Mouse (Mus musculus): Measurements from ENCODE around the gene Slc17a5. TPM values are rescaled to one million over a fixed set of nuclear protein-coding genes. Genes with fewer than 3 reads are reported as not detected.

Slc17a5 gene
- polyA plus RNA-seq, 1 experiment from 2014 or later = 8.5 TPM

GRCm38 (mm10) chr9:78601046-78601730, 13.3 kb upstream of the Slc17a5 start:
- ATAC-seq (replicated peaks; ENCODE audit: low FRiP score) = no peak
- no peak overlapping the region for H3K4me2 ChIP-seq
- no peak overlapping the region for H3K9ac ChIP-seq (ENCODE audit: low read depth, low read length)
- no peaks in the 10 kb centered on the region for H3K36me3 ChIP-seq (ENCODE audit: control insufficient read depth, insufficient read depth, low read length)
- H3K4me3 ChIP-seq (ENCODE audit: low read depth, low read length) = no peak overlapping the region
- no peaks in the 10 kb centered on the region for H3K4me1 ChIP-seq (replicated peaks; ENCODE audit: control insufficient read depth, insufficient read depth, low read length)
- DNase-seq (ENCODE audit: low spot score) = no peak
- no peaks in the 10 kb centered on the region for H3K9me3 ChIP-seq (ENCODE audit: control insufficient read depth, low read length)
- WGBS = 52% methylated on average over 4 of the region's 4 CpGs
- H3K27me3 ChIP-seq (replicated peaks; ENCODE audit: control insufficient read depth, insufficient read depth, low read length) = no peaks in the 10 kb centered on the region
- H3K27ac ChIP-seq (ENCODE audit: low read depth, low read length) = no peak overlapping the region

GRCm38 (mm10) chr9:78599927-78600326, 12.1 kb upstream of the Slc17a5 start:
- 80% methylated on average over 5 of the region's 5 CpGs for WGBS
- no peak for ATAC-seq (replicated peaks; ENCODE audit: low FRiP score)

DNA sequence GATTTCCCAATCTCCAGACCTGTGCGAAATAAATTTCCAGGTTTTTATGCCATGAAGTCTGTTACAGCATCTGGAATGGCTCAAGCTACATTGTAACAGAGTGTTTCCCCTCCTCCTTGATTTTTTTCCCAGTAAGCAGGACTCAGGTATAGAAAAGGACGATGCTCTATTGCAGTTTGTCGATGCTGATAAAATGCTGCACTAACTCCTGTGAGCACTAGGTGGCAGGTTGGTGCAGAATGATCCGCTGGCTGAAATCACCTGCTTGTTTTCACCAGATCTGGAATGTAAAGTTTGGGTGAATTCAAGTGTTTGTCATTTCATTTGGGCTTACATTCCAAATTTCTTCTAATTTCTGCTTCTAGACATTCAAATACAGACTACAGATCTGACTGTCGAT, 9.0 kb upstream of the Slc17a5 start:
- Histone ChIP-seq H3K27me3 (replicated peaks; ENCODE audit: control insufficient read depth, insufficient read depth, low read length) (no peaks in the 10 kb centered on the region), H3K9me3 (ENCODE audit: control insufficient read depth, low read length) (no peaks in the 10 kb centered on the region), H3K36me3 (ENCODE audit: control insufficient read depth, insufficient read depth, low read length) (no peaks in the 10 kb centered on the region), H3K27ac (ENCODE audit: low read depth, low read length) (no peak overlapping the region), H3K4me2 (no peak overlapping the region), H3K4me3 (ENCODE audit: low read depth, low read length) (no peak overlapping the region), H3K9ac (ENCODE audit: low read depth, low read length) (no peak overlapping the region), H3K4me1 (replicated peaks; ENCODE audit: control insufficient read depth, insufficient read depth, low read length) (no peaks in the 10 kb centered on the region)
- DNase-seq (ENCODE audit: low spot score) (no peak), ATAC-seq (replicated peaks; ENCODE audit: low FRiP score) (no peak)
- 7% methylated on average over 5 of the region's 5 CpGs for whole genome bisulfite sequencing

More at GRCm38 (mm10) chr9:78599927-78600326, 12.1 kb upstream of the Slc17a5 start:
- Histone ChIP-seq H3K9me3 (ENCODE audit: control insufficient read depth, low read length) (no peaks in the 10 kb centered on the region), H3K27me3 (replicated peaks; ENCODE audit: control insufficient read depth, insufficient read depth, low read length) (no peaks in the 10 kb centered on the region), H3K36me3 (ENCODE audit: control insufficient read depth, insufficient read depth, low read length) (no peaks in the 10 kb centered on the region), H3K4me1 (replicated peaks; ENCODE audit: control insufficient read depth, insufficient read depth, low read length) (no peaks in the 10 kb centered on the region), H3K4me3 (ENCODE audit: low read depth, low read length) (no peak overlapping the region), H3K4me2 (no peak overlapping the region), H3K27ac (ENCODE audit: low read depth, low read length) (no peak overlapping the region), H3K9ac (ENCODE audit: low read depth, low read length) (no peak overlapping the region)
- no peak for DNase-seq (ENCODE audit: low spot score)

- Histone ChIP-seq H3K9me3 (ENCODE audit: control insufficient read depth, low read length) (no peaks in the 10 kb centered on the region), H3K9ac (ENCODE audit: low read depth, low read length) (no peak overlapping the region), H3K27me3 (replicated peaks; ENCODE audit: control insufficient read depth, insufficient read depth, low read length) (no peaks in the 10 kb centered on the region), H3K4me3 (ENCODE audit: low read depth, low read length) (no peak overlapping the region), H3K4me1 (replicated peaks; ENCODE audit: control insufficient read depth, insufficient read depth, low read length) (no peaks in the 10 kb centered on the region), H3K4me2 (no peak overlapping the region), H3K27ac (ENCODE audit: low read depth, low read length) (no peak overlapping the region), H3K36me3 (ENCODE audit: control insufficient read depth, insufficient read depth, low read length) (no peaks in the 10 kb centered on the region)
- DNase-seq (ENCODE audit: low spot score) (no peak), ATAC-seq (replicated peaks; ENCODE audit: low FRiP score) (no peak)
- WGBS = 82% methylated on average over 18 of the region's 18 CpGs
Observed at GRCm38 (mm10) chr9:78595769-78596555, 8.1 kb upstream of the Slc17a5 start.

DNA sequence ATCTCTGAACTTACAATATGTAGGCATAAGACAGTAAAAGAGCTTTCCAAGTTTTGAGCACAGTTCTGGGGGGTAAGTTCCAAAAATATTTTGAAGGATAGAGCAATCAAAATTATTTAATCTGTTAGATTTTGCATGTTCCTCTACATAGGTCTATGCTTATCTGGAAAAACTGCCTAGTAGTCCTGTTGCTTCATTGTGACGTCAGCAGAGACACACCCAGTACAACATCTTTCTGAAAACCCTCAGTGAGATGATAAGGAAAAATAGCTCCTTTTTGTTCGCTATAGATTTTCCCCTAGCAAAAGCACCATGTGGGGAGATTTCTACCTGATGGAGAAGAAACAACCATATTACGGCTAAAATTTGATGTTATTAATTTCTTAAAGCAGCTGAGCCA, 7.4 kb upstream of the Slc17a5 start:
- no peak for DNase-seq (ENCODE audit: low spot score)

GRCm38 (mm10) chr9:78590471-78590870, 2.6 kb upstream of the Slc17a5 start:
- Histone ChIP-seq H3K36me3 (ENCODE audit: control insufficient read depth, insufficient read depth, low read length) (no peaks in the 10 kb centered on the region), H3K4me1 (replicated peaks; ENCODE audit: control insufficient read depth, insufficient read depth, low read length) (peaks cover 7% of the 10 kb centered on the region; the same call in 1 of the 2 replicates), H3K9me3 (ENCODE audit: control insufficient read depth, low read length) (no peaks in the 10 kb centered on the region), H3K27me3 (replicated peaks; ENCODE audit: control insufficient read depth, insufficient read depth, low read length) (no peaks in the 10 kb centered on the region), H3K27ac (ENCODE audit: low read depth, low read length) (no peak overlapping the region), H3K4me3 (ENCODE audit: low read depth, low read length) (no peak overlapping the region), H3K4me2 (no peak overlapping the region), H3K9ac (ENCODE audit: low read depth, low read length) (no peak overlapping the region)
- ATAC-seq (replicated peaks; ENCODE audit: low FRiP score) (no peak), DNase-seq (ENCODE audit: low spot score) (no peak)
- 83% methylated on average over 2 of the region's 2 CpGs for WGBS

More for the DNA sequence above, 7.4 kb upstream of the Slc17a5 start:
- H3K27me3 ChIP-seq (replicated peaks; ENCODE audit: control insufficient read depth, insufficient read depth, low read length) = no peaks in the 10 kb centered on the region
- no peak overlapping the region for H3K4me3 ChIP-seq (ENCODE audit: low read depth, low read length)
- H3K27ac ChIP-seq (ENCODE audit: low read depth, low read length) = no peak overlapping the region
- no peak for ATAC-seq (replicated peaks; ENCODE audit: low FRiP score)
- H3K4me2 ChIP-seq = no peak overlapping the region
- no peak overlapping the region for H3K9ac ChIP-seq (ENCODE audit: low read depth, low read length)
- no peaks in the 10 kb centered on the region for H3K9me3 ChIP-seq (ENCODE audit: control insufficient read depth, low read length)
- H3K36me3 ChIP-seq (ENCODE audit: control insufficient read depth, insufficient read depth, low read length) = no peaks in the 10 kb centered on the region
- WGBS = 68% methylated on average over 3 of the region's 3 CpGs
- no peaks in the 10 kb centered on the region for H3K4me1 ChIP-seq (replicated peaks; ENCODE audit: control insufficient read depth, insufficient read depth, low read length)

DNA sequence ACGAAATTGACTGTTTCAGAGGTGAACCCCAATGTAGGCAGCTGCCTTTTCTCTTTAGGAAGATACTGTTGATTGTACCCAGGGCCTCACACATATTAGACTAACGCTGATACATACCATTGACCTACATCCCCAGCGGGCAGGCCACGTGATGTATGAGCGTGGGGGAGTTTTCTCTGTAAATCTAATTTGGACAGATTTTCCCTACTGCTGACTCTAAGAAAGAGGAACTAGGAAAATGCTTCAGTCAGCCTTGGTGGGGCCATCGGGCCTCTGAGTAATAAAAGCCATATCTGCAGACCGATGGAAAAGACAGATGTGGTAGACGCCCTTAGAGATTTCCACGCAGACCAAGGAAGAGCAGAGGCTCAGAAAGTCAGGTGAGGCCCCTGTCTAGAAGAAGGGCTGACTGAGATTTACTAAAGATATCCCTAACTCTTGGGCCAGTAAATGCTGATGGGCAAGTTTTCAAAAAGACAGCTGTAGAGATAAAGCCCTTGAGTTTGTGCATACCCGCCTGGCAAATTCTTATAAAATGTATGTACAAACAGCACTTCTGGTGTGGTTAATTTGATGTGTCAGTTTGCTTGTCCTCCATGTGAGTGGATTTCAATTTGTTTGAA, 681 bp upstream of the Slc17a5 start:
- Histone ChIP-seq H3K36me3 (ENCODE audit: control insufficient read depth, insufficient read depth, low read length) (no peaks in the 10 kb centered on the region), H3K9me3 (ENCODE audit: control insufficient read depth, low read length) (no peaks in the 10 kb centered on the region), H3K27me3 (replicated peaks; ENCODE audit: control insufficient read depth, insufficient read depth, low read length) (no peaks in the 10 kb centered on the region), H3K9ac (ENCODE audit: low read depth, low read length) (0 out of 2 replicates have a peak overlapping the region, but pooled peaks have one; percentile 15), H3K27ac (ENCODE audit: low read depth, low read length) (no peak overlapping the region), H3K4me3 (ENCODE audit: low read depth, low read length) (peak overlapping the region; percentile 77), H3K4me1 (replicated peaks; ENCODE audit: control insufficient read depth, insufficient read depth, low read length) (peaks cover 10% of the 10 kb centered on the region; the same call in 1 of the 2 replicates), H3K4me2 (peak overlapping the region; percentile 65)
- 41% methylated on average over 10 of the region's 10 CpGs for WGBS
- DNase-seq (ENCODE audit: low spot score) (no peak), ATAC-seq (replicated peaks; ENCODE audit: low FRiP score) (peak; percentile 13; the same call in 1 of the 2 replicates)

DNA sequence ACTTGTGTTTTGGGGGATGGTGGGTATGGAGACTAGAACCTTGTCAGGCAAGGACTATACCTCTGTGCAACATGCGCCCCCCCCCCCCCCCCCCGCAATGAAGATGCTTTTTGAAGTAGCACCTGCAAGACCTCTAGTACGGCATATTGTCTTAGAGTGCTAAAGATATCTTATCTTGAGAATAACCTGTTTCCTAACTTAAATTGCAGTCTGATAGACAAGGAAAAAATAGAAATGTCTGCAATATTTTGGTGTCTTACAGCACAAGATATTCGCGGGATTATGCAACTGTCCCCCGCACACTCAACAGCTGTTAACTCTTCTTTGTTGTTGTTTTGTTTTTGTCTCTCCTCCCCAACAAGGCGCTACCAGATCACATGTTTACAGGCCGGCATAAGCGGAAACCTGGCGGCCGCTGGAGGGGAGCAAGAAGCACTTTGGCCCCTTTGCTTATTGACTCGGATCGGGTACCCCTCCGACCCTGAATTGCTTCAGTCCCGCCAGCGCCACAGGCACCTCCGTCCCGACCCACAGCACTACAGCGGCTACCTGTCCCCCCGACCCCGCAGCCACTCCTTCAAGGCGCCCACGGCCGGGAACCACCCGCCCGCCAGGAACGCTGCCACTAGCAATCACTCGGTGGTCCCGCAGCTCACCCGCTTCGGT, 490 bp downstream of the Slc17a5 start:
- peaks cover 10% of the 10 kb centered on the region; the same call in 1 of the 2 replicates for H3K4me1 ChIP-seq (replicated peaks; ENCODE audit: control insufficient read depth, insufficient read depth, low read length)
- H3K4me3 ChIP-seq (ENCODE audit: low read depth, low read length) = peak overlapping the region; percentile 77
- H3K27me3 ChIP-seq (replicated peaks; ENCODE audit: control insufficient read depth, insufficient read depth, low read length) = no peaks in the 10 kb centered on the region
- under 1% methylated on average over 31 of the region's 31 CpGs for WGBS
- no peaks in the 10 kb centered on the region for H3K36me3 ChIP-seq (ENCODE audit: control insufficient read depth, insufficient read depth, low read length)
- no peaks in the 10 kb centered on the region for H3K9me3 ChIP-seq (ENCODE audit: control insufficient read depth, low read length)
- ATAC-seq (replicated peaks; ENCODE audit: low FRiP score) = peak; percentile 49; the same call in 1 of the 2 replicates
- peak overlapping the region; percentile 73 for H3K9ac ChIP-seq (ENCODE audit: low read depth, low read length)
- no peak for DNase-seq (ENCODE audit: low spot score)
- H3K27ac ChIP-seq (ENCODE audit: low read depth, low read length) = 0 out of 2 replicates have a peak overlapping the region, but pooled peaks have one; percentile 37
- H3K4me2 ChIP-seq = peak overlapping the region; percentile 65
